Mouse (Mus musculus): ENCODE results near the gene Kcnh5. TPM values are rescaled to one million over a fixed set of nuclear protein-coding genes. Genes with fewer than 3 reads are reported as not detected.

Kcnh5 gene
- total RNA-seq, 1 experiment from 2014 or later, result not detected

Other genes with a start within 250 kb of the Kcnh5 start
- gene Rhoj, start 131.0 kb upstream of the Kcnh5 start, total RNA-seq (2017), result 0.21 to 3.9 TPM (median 0.29 TPM) in 3 replicates
- not detected in 3 replicates for gene Gphb5, start 239.4 kb upstream of the Kcnh5 start, total RNA-seq (2017)

Data from monocyte, adult 5-6 weeks (primary cell).